ENCODE assay signal across 7 mouse cellular contexts in the genomic region with DNA sequence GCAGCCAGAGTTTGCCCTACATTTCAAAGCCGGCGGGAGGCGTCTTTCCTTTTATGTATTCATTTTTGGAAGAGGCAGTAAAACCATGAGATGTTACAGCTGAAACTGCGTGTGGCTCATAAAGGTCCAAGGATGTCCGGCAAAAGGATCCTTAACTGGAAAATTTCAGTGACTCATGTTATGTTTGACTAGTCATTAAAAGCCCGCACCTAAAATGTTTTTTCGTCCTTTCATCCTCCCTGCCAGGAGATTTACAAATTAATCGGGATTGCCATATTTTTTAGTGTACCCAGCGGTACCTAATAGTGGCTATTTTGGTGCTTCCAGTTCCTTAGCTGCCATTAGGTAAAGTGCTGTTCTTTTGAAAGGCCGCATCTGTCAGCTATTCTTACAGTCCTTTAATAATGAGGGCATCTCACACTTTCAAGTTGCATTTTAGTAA. TPM values are rescaled to one million over a fixed set of nuclear protein-coding genes. Genes with fewer than 3 reads are reported as not detected.
DNase-seq lines count a peak whose midpoint lies in the region; ATAC-seq and TF ChIP-seq lines count a peak whose summit lies in the region.

No protein-coding gene starts in this region.

- peaks cover 17% of the 10 kb centered on the region for H3K4me1 ChIP-seq in embryonic facial prominence, embryonic 13.5 days
- H3K4me1 ChIP-seq in intestine, embryonic 14.5 days (replicated peaks; ENCODE audit: control insufficient read depth, insufficient read depth, low read length): peaks cover 14% of the 10 kb centered on the region
- H3K4me1 ChIP-seq in neural tube, embryonic 12.5 days: peaks cover 11% of the 10 kb centered on the region

- no peak for ATAC-seq in embryonic facial prominence, embryonic 13.5 days (ENCODE audit: insufficient number of reproducible peaks, insufficient read depth, low FRiP score, low TSS enrichment, low read depth)
- ATAC-seq in intestine, embryonic 14.5 days (replicated peaks; ENCODE audit: low FRiP score, low TSS enrichment, low read depth): no peak
- ATAC-seq in neural tube, embryonic 12.5 days (ENCODE audit: low FRiP score, low read depth): no peak

- DNase-seq in layer of hippocampus, adult 2 months (ENCODE audit: low spot score in 2 of 2): no peak
- DNase-seq in layer of hippocampus, postnatal 10 days (ENCODE audit: low spot score in 2 of 2): no peak
- DNase-seq in intestine, embryonic 14.5 days (ENCODE audit: low spot score): no peak
- no peak for DNase-seq in urinary bladder, postnatal 10 days (ENCODE audit: low spot score)
- no peak for DNase-seq in kidney, postnatal 4 days

- TF ChIP-seq CTCF in layer of hippocampus, adult 2 months (conservative IDR thresholded peaks at IDR 0.05): no peak; the same call in 1 of the 2 replicates

- no peaks in the 10 kb centered on the region for H3K36me3 ChIP-seq in embryonic facial prominence, embryonic 13.5 days
- H3K36me3 ChIP-seq in intestine, embryonic 14.5 days (ENCODE audit: control insufficient read depth, insufficient read depth, low read length): no peaks in the 10 kb centered on the region
- no peaks in the 10 kb centered on the region for H3K36me3 ChIP-seq in neural tube, embryonic 12.5 days

- H3K4me3 ChIP-seq in layer of hippocampus, adult 2 months: peak overlapping the region; percentile 64
- H3K4me3 ChIP-seq in embryonic facial prominence, embryonic 13.5 days: peak overlapping the region; percentile 98
- H3K4me3 ChIP-seq in intestine, embryonic 14.5 days (ENCODE audit: low read depth, low read length): peak overlapping the region; percentile 95
- peak overlapping the region; percentile 99 for H3K4me3 ChIP-seq in neural tube, embryonic 12.5 days

- WGBS in embryonic facial prominence, embryonic 13.5 days: 21% methylated on average over 10 of the region's 10 CpGs
- 14% methylated on average over 10 of the region's 10 CpGs for WGBS in intestine, embryonic 14.5 days
- 17% methylated on average over 10 of the region's 10 CpGs for WGBS in neural tube, embryonic 12.5 days

- peak overlapping the region; percentile 80 for H3K9ac ChIP-seq in embryonic facial prominence, embryonic 13.5 days
- H3K9ac ChIP-seq in intestine, embryonic 14.5 days (ENCODE audit: low read length): peak overlapping the region; percentile 70
- peak overlapping the region; percentile 62 for H3K9ac ChIP-seq in neural tube, embryonic 12.5 days

- H3K27ac ChIP-seq in layer of hippocampus, adult 2 months: peak overlapping the region; percentile 99
- peak overlapping the region; percentile 94 for H3K27ac ChIP-seq in embryonic facial prominence, embryonic 13.5 days
- peak overlapping the region; percentile 93 for H3K27ac ChIP-seq in intestine, embryonic 14.5 days (ENCODE audit: low read depth)
- H3K27ac ChIP-seq in neural tube, embryonic 12.5 days: peak overlapping the region; percentile 86

- no peaks in the 10 kb centered on the region for H3K27me3 ChIP-seq in embryonic facial prominence, embryonic 13.5 days
- no peaks in the 10 kb centered on the region for H3K27me3 ChIP-seq in intestine, embryonic 14.5 days (replicated peaks; ENCODE audit: control insufficient read depth, insufficient read depth, low read length)
- no peaks in the 10 kb centered on the region for H3K27me3 ChIP-seq in neural tube, embryonic 12.5 days (replicated peaks)

- no peaks in the 10 kb centered on the region for H3K9me3 ChIP-seq in embryonic facial prominence, embryonic 13.5 days
- H3K9me3 ChIP-seq in intestine, embryonic 14.5 days (ENCODE audit: control insufficient read depth, low read length): no peaks in the 10 kb centered on the region
- no peaks in the 10 kb centered on the region for H3K9me3 ChIP-seq in neural tube, embryonic 12.5 days

- peak overlapping the region; percentile 66 for H3K4me2 ChIP-seq in embryonic facial prominence, embryonic 13.5 days
- H3K4me2 ChIP-seq in intestine, embryonic 14.5 days (ENCODE audit: low read length): peak overlapping the region; percentile 66
- H3K4me2 ChIP-seq in neural tube, embryonic 12.5 days (replicated peaks): peak overlapping the region; percentile 86

RNA-seq across cellular contexts. Expression of gene Gspt1, which starts 0.6 kb away (rescaled TPM):
- 10 to 100 TPM; 85.1 to 86.5 TPM for total RNA-seq in layer of hippocampus, adult 2 months (2021)
- 100 to 1,000 TPM; 101 to 107 TPM for total RNA-seq in layer of hippocampus, postnatal 10 days (2021)
- polyA plus RNA-seq in embryonic facial prominence, embryonic 13.5 days (2015; fragmentation: Nextera tagmentation; extraction: Ambion mirVana): 75.4 and 80.1 TPM in 2 replicates
- polyA plus RNA-seq in intestine, embryonic 14.5 days (2014; fragmentation: Nextera tagmentation; extraction: Ambion mirVana): 90.4 and 92.3 TPM in 2 replicates
- polyA plus RNA-seq in neural tube, embryonic 12.5 days (2016; fragmentation: Nextera tagmentation; extraction: Ambion mirVana): 94.5 and 101 TPM in 2 replicates

RNA-seq across cellular contexts. Expression of gene Rsl1d1, which starts 51.6 kb away (rescaled TPM):
- total RNA-seq in layer of hippocampus, adult 2 months (2021): 10 to 100 TPM; 54.1 to 58.0 TPM
- 10 to 100 TPM; 58.0 to 62.6 TPM for total RNA-seq in layer of hippocampus, postnatal 10 days (2021)
- polyA plus RNA-seq in embryonic facial prominence, embryonic 13.5 days (2015; fragmentation: Nextera tagmentation; extraction: Ambion mirVana): 199 and 218 TPM in 2 replicates
- 216 and 230 TPM in 2 replicates for polyA plus RNA-seq in intestine, embryonic 14.5 days (2014; fragmentation: Nextera tagmentation; extraction: Ambion mirVana)
- polyA plus RNA-seq in neural tube, embryonic 12.5 days (2016; fragmentation: Nextera tagmentation; extraction: Ambion mirVana): 179 and 191 TPM in 2 replicates

RNA-seq across cellular contexts. Expression of gene Tnfrsf17, which starts 58.9 kb away (rescaled TPM):
- total RNA-seq in layer of hippocampus, adult 2 months (2021): not detected
- total RNA-seq in layer of hippocampus, postnatal 10 days (2021): not detected
- 0.35 TPM in 1 of 2 replicates, not detected in the other for polyA plus RNA-seq in embryonic facial prominence, embryonic 13.5 days (2015; fragmentation: Nextera tagmentation; extraction: Ambion mirVana)
- polyA plus RNA-seq in intestine, embryonic 14.5 days (2014; fragmentation: Nextera tagmentation; extraction: Ambion mirVana): 0.23 TPM in 1 of 2 replicates, not detected in the other
- not detected in 2 replicates for polyA plus RNA-seq in neural tube, embryonic 12.5 days (2016; fragmentation: Nextera tagmentation; extraction: Ambion mirVana)
